Mouse (Mus musculus) limb, embryonic 12.5 days (tissue): Measurements from ENCODE around the gene Add2. TPM values are rescaled to one million over a fixed set of nuclear protein-coding genes. Genes with fewer than 3 reads are reported as not detected.

ENCODE experiments used
- ATAC-seq: fragments of 200-750 bp; cut with Nextera tagmentation; 2 replicates; pipeline ENCODE4 v1.8.0; 2017; ENCODE audit warnings: low read depth, moderate TSS enrichment; ENCODE audit not compliant: insufficient number of reproducible peaks, insufficient read depth, low FRiP score, low TSS enrichment
- H3K27ac ChIP-seq: fragments of 300-500 bp; sonication (generic); 2 replicates; pipeline ENCODE4 v1.5.1; 2016; ENCODE audit warnings: mild to moderate bottlenecking, moderate library complexity
- H3K27me3 ChIP-seq: fragments of 300-500 bp; sonication (generic); 2 replicates; pipeline ENCODE4 v1.6.1; 2016; ENCODE audit warnings: mild to moderate bottlenecking, moderate library complexity
- H3K36me3 ChIP-seq: fragments of 300-500 bp; sonication (generic); 2 replicates; pipeline ENCODE4 v1.6.1; 2016; ENCODE audit warnings: mild to moderate bottlenecking, moderate library complexity
- H3K4me1 ChIP-seq: fragments of 300-500 bp; sonication (generic); replicated peaks from 2 replicates; pipeline ENCODE4 v1.6.1; 2016
- H3K4me2 ChIP-seq: fragments of 300-500 bp; sonication (generic); 2 replicates; pipeline ENCODE4 v1.6.1; 2016; ENCODE audit warnings: mild to moderate bottlenecking, moderate library complexity
- H3K4me3 ChIP-seq: fragments of 300-500 bp; sonication (generic); replicated peaks from 2 replicates; pipeline ENCODE4 v1.5.1; 2016; ENCODE audit warnings: mild to moderate bottlenecking
- H3K9ac ChIP-seq: fragments of 300-500 bp; sonication (generic); replicated peaks from 2 replicates; pipeline ENCODE4 v1.6.1; 2016; ENCODE audit warnings: mild to moderate bottlenecking, moderate library complexity
- H3K9me3 ChIP-seq: fragments of 300-500 bp; sonication (generic); 2 replicates; pipeline ENCODE4 v1.6.1; 2016; ENCODE audit warnings: mild to moderate bottlenecking, moderate library complexity
- WGBS: fragments of 180-500 bp; shearing (Covaris S2); methylation state at CpG from one replicate; pipeline ENCODE4 v1.1.7; 2016; 5-methylcytosine and 5-hydroxymethylcytosine counted together
- polyA plus RNA-seq: library from polyadenylated mRNA; unstranded; fragments of >200 nt; fragmentation: Nextera tagmentation; extraction: Ambion mirVana; gene quantifications from 2 replicates; pipeline ENCODE4 v1.2.1, GENCODE M21; 2016

Gene Add2
- polyA plus RNA-seq, 1 experiment from 2014 or later = 7.4 TPM

GRCm38 (mm10) chr6:86106045-86106444 is 77.6 kb downstream of the Add2 start:
- H3K27me3 ChIP-seq = no peaks in the 10 kb centered on the region
- no peaks in the 10 kb centered on the region for H3K9me3 ChIP-seq
- H3K36me3 ChIP-seq = no peaks in the 10 kb centered on the region
- H3K4me1 ChIP-seq = no peaks in the 10 kb centered on the region
- H3K4me3 ChIP-seq = no peak overlapping the region
- no peak overlapping the region for H3K9ac ChIP-seq
- H3K27ac ChIP-seq = no peak overlapping the region
- no peak for ATAC-seq
- no peak overlapping the region for H3K4me2 ChIP-seq
- WGBS = 73% methylated on average over 12 of the region's 12 CpGs

- Histone ChIP-seq H3K9ac (no peak overlapping the region), H3K4me3 (no peak overlapping the region), H3K4me1 (no peaks in the 10 kb centered on the region), H3K9me3 (no peaks in the 10 kb centered on the region), H3K36me3 (no peaks in the 10 kb centered on the region), H3K4me2 (no peak overlapping the region), H3K27ac (no peak overlapping the region), H3K27me3 (no peaks in the 10 kb centered on the region)
- no peak for ATAC-seq
- 90% methylated on average over 4 of the region's 4 CpGs for WGBS
Observed at GRCm38 (mm10) chr6:86107101-86107500, 78.6 kb downstream of the Add2 start.

- no peaks in the 10 kb centered on the region for H3K36me3 ChIP-seq
- H3K27ac ChIP-seq = no peak overlapping the region
- H3K9me3 ChIP-seq = no peaks in the 10 kb centered on the region
- H3K9ac ChIP-seq = no peak overlapping the region
- no peak overlapping the region for H3K4me3 ChIP-seq
- H3K4me2 ChIP-seq = no peak overlapping the region
- no peaks in the 10 kb centered on the region for H3K27me3 ChIP-seq
- H3K4me1 ChIP-seq = no peaks in the 10 kb centered on the region
- ATAC-seq = no peak
- WGBS = 90% methylated on average over 3 of the region's 3 CpGs
Observed at GRCm38 (mm10) chr6:86115843-86116242, 87.4 kb downstream of the Add2 start.

GRCm38 (mm10) chr6:86123057-86123456 is 94.6 kb downstream of the Add2 start:
- 87% methylated on average over 4 of the region's 4 CpGs for WGBS
- Histone ChIP-seq H3K4me3 (no peak overlapping the region), H3K27me3 (no peaks in the 10 kb centered on the region; the same call in 1 of the 2 replicates), H3K27ac (no peak overlapping the region), H3K4me2 (no peak overlapping the region), H3K36me3 (no peaks in the 10 kb centered on the region), H3K9ac (no peak overlapping the region), H3K9me3 (no peaks in the 10 kb centered on the region), H3K4me1 (no peaks in the 10 kb centered on the region)
- no peak for ATAC-seq

DNA sequence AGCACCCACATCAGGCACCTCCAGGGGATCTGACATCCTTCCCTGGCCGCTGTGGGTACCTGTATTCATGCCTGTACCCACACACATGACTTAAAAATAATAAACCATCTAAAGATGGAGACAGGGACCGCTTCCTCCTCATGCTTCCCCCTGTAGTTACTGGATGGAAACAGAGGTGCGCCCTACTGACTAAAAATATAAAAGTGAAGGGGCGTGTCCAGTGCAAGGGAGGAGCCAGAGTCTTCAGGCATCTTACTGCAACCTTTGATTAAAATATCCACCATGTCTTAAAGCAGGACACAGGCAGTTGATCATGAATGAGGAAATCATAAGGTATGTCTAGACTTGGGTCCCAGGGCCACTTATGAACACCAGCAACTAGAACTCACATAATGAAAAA is 97.3 kb downstream of the Add2 start:
- 82% methylated on average over 4 of the region's 4 CpGs for WGBS
- H3K4me2 ChIP-seq = no peak overlapping the region
- no peak overlapping the region for H3K9ac ChIP-seq
- H3K4me3 ChIP-seq = no peak overlapping the region
- H3K36me3 ChIP-seq = no peaks in the 10 kb centered on the region
- no peak for ATAC-seq
- no peaks in the 10 kb centered on the region for H3K4me1 ChIP-seq
- no peaks in the 10 kb centered on the region for H3K9me3 ChIP-seq
- no peak overlapping the region for H3K27ac ChIP-seq
- H3K27me3 ChIP-seq = no peaks in the 10 kb centered on the region; the same call in 1 of the 2 replicates

DNA sequence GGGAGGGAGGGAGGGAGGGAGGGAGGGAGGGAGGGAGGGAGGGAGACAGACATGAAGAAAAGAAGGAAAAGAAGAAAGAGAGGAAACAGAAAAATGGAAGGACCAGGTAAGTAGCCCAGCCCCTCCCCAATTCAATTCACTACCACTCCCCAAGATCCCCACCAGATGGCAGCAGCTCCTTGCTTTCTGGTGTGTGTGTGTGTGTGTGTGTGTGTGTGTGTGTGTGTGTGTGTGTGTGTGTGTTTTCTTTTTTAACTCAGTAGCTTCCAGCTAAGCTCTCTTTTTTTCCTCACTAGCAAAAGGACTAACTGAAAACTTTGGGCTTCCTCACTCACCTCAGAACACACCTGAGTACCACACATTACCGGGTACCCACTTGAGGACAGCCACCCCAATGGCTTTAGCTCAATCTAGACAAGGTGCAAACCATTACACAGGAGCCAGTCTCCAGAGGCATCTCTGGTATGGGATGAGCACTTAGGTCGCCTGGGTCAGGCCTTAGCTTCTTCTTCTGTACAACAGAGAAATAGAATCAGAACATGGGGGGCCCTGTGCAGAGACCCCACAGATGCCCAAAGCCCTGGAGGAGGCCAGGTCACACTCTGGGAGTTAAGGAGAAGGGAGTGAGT is 98.6 kb downstream of the Add2 start:
- Histone ChIP-seq H3K36me3 (no peaks in the 10 kb centered on the region), H3K9ac (no peak overlapping the region), H3K4me3 (no peak overlapping the region), H3K4me1 (no peaks in the 10 kb centered on the region), H3K27ac (no peak overlapping the region), H3K9me3 (no peaks in the 10 kb centered on the region), H3K4me2 (no peak overlapping the region), H3K27me3 (no peaks in the 10 kb centered on the region; the same call in 1 of the 2 replicates)
- 63% methylated on average over 2 of the region's 2 CpGs for WGBS
- no peak for ATAC-seq

- Histone ChIP-seq H3K9me3 (no peaks in the 10 kb centered on the region), H3K4me2 (no peak overlapping the region), H3K4me1 (no peaks in the 10 kb centered on the region), H3K27ac (no peak overlapping the region), H3K27me3 (no peaks in the 10 kb centered on the region; the same call in 1 of the 2 replicates), H3K9ac (no peak overlapping the region), H3K36me3 (no peaks in the 10 kb centered on the region), H3K4me3 (no peak overlapping the region)
- 53% methylated on average over 4 of the region's 4 CpGs for WGBS
- no peak for ATAC-seq
Observed at GRCm38 (mm10) chr6:86128504-86128903, 100.0 kb downstream of the Add2 start.

- H3K9ac ChIP-seq = no peak overlapping the region
- no peak overlapping the region for H3K4me3 ChIP-seq
- H3K27ac ChIP-seq = no peak overlapping the region
- no peaks in the 10 kb centered on the region for H3K9me3 ChIP-seq
- no peak for ATAC-seq
- H3K4me2 ChIP-seq = no peak overlapping the region
- H3K4me1 ChIP-seq = no peaks in the 10 kb centered on the region
- H3K27me3 ChIP-seq = no peaks in the 10 kb centered on the region
- WGBS = 60% methylated on average over 9 of the region's 9 CpGs
- no peaks in the 10 kb centered on the region for H3K36me3 ChIP-seq
Observed at GRCm38 (mm10) chr6:86129872-86130498, 101.5 kb downstream of the Add2 start.

DNA sequence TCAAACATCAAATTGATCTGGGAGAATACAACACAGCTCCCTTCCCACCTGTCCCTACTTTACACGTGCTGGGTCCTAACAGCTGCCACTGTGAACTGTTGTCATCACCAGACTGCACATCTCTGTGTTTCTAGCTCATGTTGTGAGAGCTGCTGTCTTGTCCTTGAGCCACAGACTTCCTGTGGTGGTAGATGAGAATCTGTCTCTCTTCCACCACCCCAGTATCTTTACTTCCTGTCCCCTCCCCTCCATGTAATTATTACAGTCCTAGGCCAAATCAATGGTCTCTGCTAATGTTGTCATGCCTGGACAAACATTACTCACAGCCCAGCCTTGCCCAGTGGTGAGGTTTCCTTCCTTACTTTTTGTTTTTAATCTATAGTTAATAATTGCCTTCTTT is 105.4 kb downstream of the Add2 start:
- WGBS = 85% methylated on average over 1 of the region's 1 CpGs
- Histone ChIP-seq H3K36me3 (no peaks in the 10 kb centered on the region), H3K27me3 (no peaks in the 10 kb centered on the region), H3K27ac (no peak overlapping the region), H3K9me3 (no peaks in the 10 kb centered on the region), H3K4me2 (no peak overlapping the region), H3K4me1 (no peaks in the 10 kb centered on the region), H3K9ac (no peak overlapping the region), H3K4me3 (no peak overlapping the region)
- no peak for ATAC-seq

DNA sequence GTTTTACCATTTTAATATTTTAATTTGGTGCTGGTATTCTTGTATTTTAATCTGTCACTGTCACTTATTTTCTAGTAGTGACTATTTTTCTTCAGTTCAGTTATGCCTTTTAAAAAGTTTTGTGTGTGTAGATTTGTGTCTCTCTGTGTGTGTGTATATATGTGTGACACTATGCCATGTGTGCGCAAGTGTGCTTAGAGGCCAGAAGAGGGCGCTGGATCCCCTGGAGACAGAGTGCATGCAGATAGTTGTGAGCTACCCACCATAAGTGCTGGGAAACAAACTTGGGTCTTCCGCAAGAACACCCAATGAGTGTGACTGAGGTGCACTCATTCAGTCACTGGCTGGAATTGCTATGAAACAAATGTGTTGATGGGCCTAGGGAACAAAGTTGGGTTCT is 107.7 kb downstream of the Add2 start:
- no peaks in the 10 kb centered on the region for H3K4me1 ChIP-seq
- 92% methylated on average over 3 of the region's 3 CpGs for WGBS
- H3K27ac ChIP-seq = no peak overlapping the region
- H3K36me3 ChIP-seq = no peaks in the 10 kb centered on the region
- no peak for ATAC-seq
- no peak overlapping the region for H3K4me3 ChIP-seq
- H3K4me2 ChIP-seq = no peak overlapping the region
- H3K9ac ChIP-seq = no peak overlapping the region
- H3K9me3 ChIP-seq = no peaks in the 10 kb centered on the region
- no peaks in the 10 kb centered on the region for H3K27me3 ChIP-seq

DNA sequence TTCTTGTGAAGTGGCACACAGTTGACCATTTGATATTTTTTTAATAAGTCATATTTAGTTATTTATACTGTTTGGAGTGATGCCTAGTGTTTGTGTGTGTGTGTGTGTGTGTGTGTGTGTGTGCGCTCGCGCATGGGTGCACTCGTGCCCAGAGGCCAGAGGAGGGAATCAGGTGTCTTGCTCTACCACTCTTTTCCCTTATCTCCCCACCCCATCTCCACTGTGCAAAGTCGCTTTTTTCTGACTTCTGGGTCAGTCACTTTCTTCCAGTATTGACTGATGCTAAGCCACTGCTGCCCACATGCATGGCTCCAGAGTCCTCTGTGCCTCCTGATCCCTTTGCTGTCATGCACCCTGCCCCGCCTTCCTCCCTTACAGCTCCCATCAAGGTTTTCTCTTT is 112.8 kb downstream of the Add2 start:
- Histone ChIP-seq H3K27me3 (no peaks in the 10 kb centered on the region), H3K9ac (no peak overlapping the region), H3K27ac (no peak overlapping the region), H3K4me3 (no peak overlapping the region), H3K36me3 (no peaks in the 10 kb centered on the region), H3K9me3 (no peaks in the 10 kb centered on the region), H3K4me1 (peaks cover 3% of the 10 kb centered on the region; the same call in 1 of the 2 replicates), H3K4me2 (no peak overlapping the region)
- WGBS = 85% methylated on average over 6 of the region's 6 CpGs
- ATAC-seq = no peak

GRCm38 (mm10) chr6:86141820-86142219 is 113.3 kb downstream of the Add2 start:
- H3K4me2 ChIP-seq = no peak overlapping the region
- no peaks in the 10 kb centered on the region for H3K36me3 ChIP-seq
- H3K9me3 ChIP-seq = no peaks in the 10 kb centered on the region
- 19% methylated on average over 3 of the region's 3 CpGs for WGBS
- no peak overlapping the region for H3K4me3 ChIP-seq
- no peaks in the 10 kb centered on the region for H3K27me3 ChIP-seq
- H3K9ac ChIP-seq = no peak overlapping the region
- H3K27ac ChIP-seq = no peak overlapping the region
- H3K4me1 ChIP-seq = peaks cover 3% of the 10 kb centered on the region; the same call in 1 of the 2 replicates
- ATAC-seq = no peak
